Mouse (Mus musculus) left cerebral cortex, adult 9 months (tissue): ENCODE data around the gene Gtf3c1.
"Not testable (repeated sequence)": the region's sequence is repeated elsewhere in the genome, so short reads cannot be mapped to it uniquely, and the experiment has no call there.

Source experiments
- DNase-seq, 2 experiments: peaks; one replicate each; pipeline ENCODE4 v3.0.0; 2022; ENCODE audit warnings: low spot score in 2 of 2

Gene Gtf3c1

GRCm38 (mm10) chr7:125707593-125708022 is at the start of gene Gtf3c1, which contains the start of gene D430042O09Rik:
Gtf3c1 (minus strand) TSS chr7:125707780.
D430042O09Rik (plus strand) TSS chr7:125707888.
- DNase-seq: peak; percentile 97 to 100

- DNase-seq: no peak
Measured at GRCm38 (mm10) chr7:125756806-125757205, 49.2 kb upstream of the Gtf3c1 start.

- DNase-seq: no peak
Measured at GRCm38 (mm10) chr7:125753326-125753715, 45.7 kb upstream of the Gtf3c1 start.

GRCm38 (mm10) chr7:125752699-125753325 is 45.2 kb upstream of the Gtf3c1 start:
- no peak for DNase-seq

- DNase-seq: no peak
Measured at GRCm38 (mm10) chr7:125748186-125748585, 40.6 kb upstream of the Gtf3c1 start.

GRCm38 (mm10) chr7:125747316-125747690 is 39.7 kb upstream of the Gtf3c1 start:
- no peak for DNase-seq

GRCm38 (mm10) chr7:125746621-125747315 is 39.2 kb upstream of the Gtf3c1 start:
- no peak for DNase-seq

GRCm38 (mm10) chr7:125744774-125745173 is 37.2 kb upstream of the Gtf3c1 start:
- DNase-seq: no peak

- DNase-seq: no peak
Measured at GRCm38 (mm10) chr7:125741271-125741703, 33.7 kb upstream of the Gtf3c1 start.

- DNase-seq: no peak
Measured at GRCm38 (mm10) chr7:125740521-125740920, 32.9 kb upstream of the Gtf3c1 start.

GRCm38 (mm10) chr7:125736366-125737015 is 28.9 kb upstream of the Gtf3c1 start:
- DNase-seq: no peak

- no peak for DNase-seq
Measured at GRCm38 (mm10) chr7:125733791-125734190, 26.2 kb upstream of the Gtf3c1 start.

- DNase-seq: no peak
Measured at GRCm38 (mm10) chr7:125731679-125732078, 24.1 kb upstream of the Gtf3c1 start.

- DNase-seq: peak in 1 of 2 experiments; percentile 24
Measured at GRCm38 (mm10) chr7:125723189-125723972, 15.8 kb upstream of the Gtf3c1 start.

GRCm38 (mm10) chr7:125722127-125722526 is 14.5 kb upstream of the Gtf3c1 start:
- DNase-seq: no peak

- DNase-seq: no peak
Measured at GRCm38 (mm10) chr7:125721033-125721432, 13.5 kb upstream of the Gtf3c1 start.

- DNase-seq: no peak
Measured at GRCm38 (mm10) chr7:125720370-125720769, 12.8 kb upstream of the Gtf3c1 start.

GRCm38 (mm10) chr7:125717612-125718011 is 10.0 kb upstream of the Gtf3c1 start:
- DNase-seq: no peak

GRCm38 (mm10) chr7:125716724-125717123 is 9.1 kb upstream of the Gtf3c1 start:
- no peak for DNase-seq

- DNase-seq: no peak
Measured at GRCm38 (mm10) chr7:125714803-125715202, 7.2 kb upstream of the Gtf3c1 start.

GRCm38 (mm10) chr7:125713542-125714055 is 6.0 kb upstream of the Gtf3c1 start:
- not testable (repeated sequence) for DNase-seq

- no peak for DNase-seq
Measured at GRCm38 (mm10) chr7:125708100-125708499, 520 bp upstream of the Gtf3c1 start.
